Mouse (Mus musculus): ENCODE measurements around the gene Zfp169. TPM values are rescaled to one million over a fixed set of nuclear protein-coding genes. Genes with fewer than 3 reads are reported as not detected.
A peak's percentile ranks its signal among the peaks of the same experiment; 100 is the strongest.

Gene Zfp169
- polyA plus RNA-seq, 1 experiment from 2014 or later, result 8.4 TPM

MicroRNA genes within 50 kb of the gene (microRNA counts, 519-probe panel; counts per million panel counts)
- microRNA mmu-let-7a, result 4,682 counts per million, percentile 98 among the panel's probes with 10 or more counts
- 4,561 counts per million, percentile 97 among the panel's probes with 10 or more counts for microRNA mmu-let-7d
- 4,100 counts per million, percentile 94 among the panel's probes with 10 or more counts for microRNA mmu-let-7f

Small RNAs within 50 kb of the gene (microRNA-seq; reads per million reads assigned to microRNA genes)
- gene Gm24111 (not detected), gene Mirlet7a-1 (425 reads per million, percentile 71 among the genes with 10 or more reads in this experiment), gene Mirlet7d (13,139 reads per million, percentile 96 among the genes with 10 or more reads in this experiment), gene Mirlet7f-1 (not detected)

Other genes with a start within 250 kb of the Zfp169 start
- gene A830005F24Rik, start 119 bp upstream of the Zfp169 start, polyA plus RNA-seq (2015; fragmentation: Nextera tagmentation; extraction: Ambion mirVana), result 1.9 and 2.5 TPM in 2 replicates
- gene Ptpdc1, start 112.2 kb upstream of the Zfp169 start, polyA plus RNA-seq (2015; fragmentation: Nextera tagmentation; extraction: Ambion mirVana), result 16.5 and 18.8 TPM in 2 replicates
- not detected in 2 replicates for gene Barx1, start 149.5 kb upstream of the Zfp169 start, polyA plus RNA-seq (2015; fragmentation: Nextera tagmentation; extraction: Ambion mirVana)